Mouse (Mus musculus) stomach, embryonic 16.5 days (tissue): ENCODE measurements around the gene Adora1. TPM values are rescaled to one million over a fixed set of nuclear protein-coding genes. Genes with fewer than 3 reads are reported as not detected.

ENCODE experiments used
- ATAC-seq: fragments of 200-750 bp; cut with Nextera tagmentation; 2 replicates; pipeline ENCODE4 v1.8.0; 2017; ENCODE audit warnings: moderate number of reproducible peaks, moderate TSS enrichment; ENCODE audit not compliant: insufficient read depth, low FRiP score
- H3K27ac ChIP-seq: fragments of 300-500 bp; sonication (generic); 2 replicates; pipeline ENCODE4 v1.5.1; 2014; ENCODE audit warnings: low read length
- H3K27me3 ChIP-seq: fragments of 300-500 bp; sonication (generic); 2 replicates; pipeline ENCODE4 v1.6.1; 2014; ENCODE audit warnings: low read length, control low read depth, mixed read lengths; ENCODE audit not compliant: control insufficient read depth, insufficient read depth
- H3K36me3 ChIP-seq: fragments of 300-500 bp; sonication (generic); 2 replicates; pipeline ENCODE4 v1.6.1; 2014; ENCODE audit warnings: low read length; ENCODE audit not compliant: control insufficient read depth, insufficient read depth
- H3K4me1 ChIP-seq: fragments of 300-500 bp; sonication (generic); 2 replicates; pipeline ENCODE4 v1.6.1; 2014; ENCODE audit warnings: low read length, control low read depth, mixed read lengths; ENCODE audit not compliant: control insufficient read depth, insufficient read depth
- H3K4me2 ChIP-seq: fragments of 300-500 bp; sonication (generic); 2 replicates; pipeline ENCODE4 v1.6.1; 2014; ENCODE audit warnings: low read depth, low read length, mixed read lengths
- H3K4me3 ChIP-seq: fragments of 300-500 bp; sonication (generic); replicated peaks from 2 replicates; pipeline ENCODE4 v1.5.1; 2014; ENCODE audit warnings: mild to moderate bottlenecking, low read length
- H3K9ac ChIP-seq: fragments of 300-500 bp; sonication (generic); 2 replicates; pipeline ENCODE4 v1.6.1; 2014; ENCODE audit warnings: low read length
- H3K9me3 ChIP-seq: fragments of 300-500 bp; sonication (generic); replicated peaks from 2 replicates; pipeline ENCODE4 v1.6.1; 2016; ENCODE audit warnings: low read length, control low read depth; ENCODE audit not compliant: control insufficient read depth
- WGBS: fragments of 180-500 bp; shearing (Covaris S2); extraction: QIAGEN DNeasy Blood & Tissue Kit; methylation state at CpG from one replicate; pipeline ENCODE4 v1.1.7; 2014; 5-methylcytosine and 5-hydroxymethylcytosine counted together
- polyA plus RNA-seq: library from polyadenylated mRNA; unstranded; fragments of >200 nt; fragmentation: Nextera tagmentation; extraction: Ambion mirVana; gene quantifications from 2 replicates; pipeline ENCODE4 v1.2.1, GENCODE M21; 2015

The Adora1 gene
- polyA plus RNA-seq, 1 experiment from 2014 or later = 15.3 TPM

DNA sequence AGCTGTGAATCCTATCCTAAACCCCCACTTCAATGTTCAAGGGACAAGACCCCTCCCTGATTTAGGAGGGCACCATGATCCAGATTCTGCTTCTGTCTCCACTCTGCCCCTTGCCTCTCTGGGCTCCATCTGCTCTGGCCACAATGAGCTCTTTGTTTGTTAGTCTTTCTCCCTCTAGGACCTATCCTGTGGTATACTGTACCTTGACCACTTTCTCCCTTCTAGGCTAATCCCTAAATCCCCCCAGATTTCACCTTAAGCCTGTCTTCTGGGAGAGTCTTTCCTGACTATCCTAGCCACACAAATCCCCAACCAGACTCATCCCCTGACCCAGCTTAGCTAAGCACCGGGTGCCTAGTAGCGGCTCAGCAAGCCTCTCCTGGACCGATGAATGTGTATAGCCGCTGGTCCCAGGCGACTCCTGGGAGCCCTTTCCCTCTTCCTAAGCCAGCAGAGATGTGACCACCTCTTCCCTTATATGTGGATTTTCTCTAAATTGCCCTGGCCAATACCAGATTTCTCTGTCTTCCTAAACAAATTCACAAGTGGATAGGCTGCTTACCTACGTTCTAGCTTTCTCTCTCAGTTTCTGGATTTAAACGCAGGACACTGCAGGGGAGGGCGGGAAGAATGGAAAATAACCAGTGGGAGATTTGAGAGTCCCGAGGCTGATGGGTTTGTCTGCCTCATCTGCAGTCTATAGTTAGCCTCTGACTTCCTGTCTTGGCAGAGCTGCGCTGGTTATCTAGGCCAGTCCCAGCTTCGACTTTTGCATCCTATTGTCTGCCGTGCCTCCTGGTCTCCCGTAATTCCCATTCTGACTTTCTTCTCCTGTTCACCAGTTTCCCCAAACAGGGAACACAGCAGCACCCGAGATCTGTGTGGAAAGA, 67.6 kb downstream of the Adora1 start:
- Histone ChIP-seq H3K27ac (no peak overlapping the region), H3K9ac (no peak overlapping the region), H3K9me3 (no peaks in the 10 kb centered on the region), H3K4me3 (no peak overlapping the region), H3K36me3 (no peaks in the 10 kb centered on the region), H3K27me3 (no peaks in the 10 kb centered on the region), H3K4me2 (no peak overlapping the region), H3K4me1 (no peaks in the 10 kb centered on the region)
- WGBS = 60% methylated on average over 14 of the region's 14 CpGs
- ATAC-seq = no peak

DNA sequence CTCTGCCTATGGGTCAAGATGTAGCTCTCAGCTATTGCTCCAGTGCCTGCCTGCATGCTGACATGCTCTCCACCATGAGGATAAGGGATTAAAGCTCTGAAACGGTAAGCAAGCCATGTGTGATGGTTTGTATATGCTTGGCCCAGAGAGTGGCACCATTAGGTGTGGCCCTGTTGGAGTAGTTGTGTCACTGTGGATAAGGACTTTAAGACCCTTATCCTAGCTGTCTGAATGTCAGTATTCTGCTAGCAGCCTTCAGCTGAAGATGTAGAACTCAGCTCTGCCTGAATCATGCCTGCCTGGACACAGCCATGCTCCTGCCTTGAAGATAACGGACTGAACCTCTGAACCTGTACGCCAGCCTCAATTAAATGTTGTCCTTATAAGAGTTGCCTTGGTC, 68.7 kb downstream of the Adora1 start:
- Histone ChIP-seq H3K4me2 (no peak overlapping the region), H3K27ac (no peak overlapping the region), H3K9me3 (no peaks in the 10 kb centered on the region), H3K4me3 (no peak overlapping the region), H3K27me3 (no peaks in the 10 kb centered on the region), H3K4me1 (no peaks in the 10 kb centered on the region), H3K36me3 (no peaks in the 10 kb centered on the region), H3K9ac (no peak overlapping the region)
- 87% methylated on average over 3 of the region's 3 CpGs for WGBS
- ATAC-seq = no peak

DNA sequence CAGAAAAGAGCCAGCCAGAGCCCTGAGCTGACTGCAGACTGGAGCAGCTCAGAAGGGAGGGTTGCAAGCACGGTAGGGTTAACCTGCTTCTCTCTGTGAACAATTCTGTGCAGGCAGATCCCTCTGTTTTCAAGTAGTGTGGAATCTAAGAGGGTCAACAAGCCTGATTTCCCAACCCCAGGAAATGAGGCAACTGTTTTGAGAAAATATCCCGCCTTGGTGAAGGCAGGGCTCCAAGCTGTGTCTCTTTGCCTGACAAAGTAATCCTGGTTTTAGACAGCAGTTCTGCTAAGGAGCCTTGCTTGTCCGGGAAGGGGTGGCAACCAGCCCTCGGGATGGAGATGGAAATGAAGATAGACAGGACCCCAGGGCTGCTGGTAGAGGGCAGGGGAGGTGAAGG, 70.8 kb downstream of the Adora1 start:
- no peak for ATAC-seq
- Histone ChIP-seq H3K9me3 (no peaks in the 10 kb centered on the region), H3K36me3 (no peaks in the 10 kb centered on the region), H3K27me3 (no peaks in the 10 kb centered on the region), H3K9ac (no peak overlapping the region), H3K4me3 (no peak overlapping the region), H3K4me2 (no peak overlapping the region), H3K4me1 (no peaks in the 10 kb centered on the region), H3K27ac (no peak overlapping the region)
- 62% methylated on average over 4 of the region's 4 CpGs for WGBS

GRCm38 (mm10) chr1:134163476-134163875, 71.8 kb downstream of the Adora1 start:
- ATAC-seq = no peak
- Histone ChIP-seq H3K27me3 (no peaks in the 10 kb centered on the region), H3K36me3 (no peaks in the 10 kb centered on the region), H3K4me3 (no peak overlapping the region), H3K9me3 (no peaks in the 10 kb centered on the region), H3K4me2 (no peak overlapping the region), H3K9ac (no peak overlapping the region), H3K4me1 (no peaks in the 10 kb centered on the region), H3K27ac (no peak overlapping the region)
- 89% methylated on average over 7 of the region's 7 CpGs for WGBS

DNA sequence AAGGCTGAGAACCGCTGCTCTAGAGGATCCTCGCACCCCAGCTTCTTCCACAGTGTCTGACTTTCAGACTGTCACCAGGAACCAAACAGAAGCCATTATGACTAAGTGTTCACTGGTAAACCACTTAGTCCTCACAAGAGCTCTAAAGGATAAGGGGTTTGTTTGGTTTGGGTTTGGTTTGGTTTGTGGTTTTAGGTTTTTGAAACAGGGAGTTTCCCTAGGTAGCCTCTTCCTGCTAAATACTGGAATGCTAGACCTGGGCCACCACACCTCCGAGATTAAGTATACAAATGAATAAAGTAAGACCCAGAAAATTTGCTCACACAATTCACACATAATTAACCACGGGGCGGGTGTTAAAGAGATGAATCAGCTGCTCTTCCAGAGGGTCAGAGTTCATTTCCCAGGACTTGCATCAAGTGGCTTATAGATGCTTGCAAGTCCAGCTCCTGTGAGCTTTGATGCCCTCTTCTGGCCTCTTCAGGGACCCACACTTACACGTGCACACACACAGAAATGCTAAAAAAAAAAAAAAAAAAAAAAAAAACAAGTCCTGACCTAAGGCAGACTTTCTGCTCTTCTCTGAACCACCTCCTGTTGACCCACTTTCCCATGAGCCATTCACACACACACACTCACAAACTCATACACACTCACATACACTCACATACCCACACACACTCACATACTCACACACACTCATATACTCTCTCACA, 72.6 kb downstream of the Adora1 start:
- Histone ChIP-seq H3K36me3 (no peaks in the 10 kb centered on the region), H3K27ac (no peak overlapping the region), H3K4me2 (no peak overlapping the region), H3K27me3 (no peaks in the 10 kb centered on the region), H3K4me3 (no peak overlapping the region), H3K9me3 (no peaks in the 10 kb centered on the region), H3K4me1 (no peaks in the 10 kb centered on the region), H3K9ac (no peak overlapping the region)
- 73% methylated on average over 6 of the region's 6 CpGs for WGBS
- ATAC-seq = no peak

DNA sequence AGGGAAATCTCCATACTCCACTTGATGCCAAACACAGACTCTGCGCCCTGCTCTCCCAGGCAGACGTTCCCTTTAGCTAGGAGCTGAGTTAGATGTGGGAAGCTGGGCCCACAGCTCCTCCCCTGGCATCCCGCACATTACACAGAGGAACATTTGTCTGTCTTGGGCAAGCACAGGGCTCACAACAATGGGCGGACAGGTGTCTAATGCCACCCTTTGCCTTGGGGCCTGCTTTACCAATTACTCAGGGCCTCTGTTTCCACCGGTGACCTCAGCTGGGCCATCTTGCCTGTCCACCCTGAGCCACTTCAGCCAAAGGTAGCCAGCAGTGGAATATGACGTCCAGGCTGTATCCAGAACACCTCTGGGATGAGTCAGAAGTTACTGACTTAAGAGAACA, 73.8 kb downstream of the Adora1 start:
- H3K4me3 ChIP-seq = no peak overlapping the region
- H3K9me3 ChIP-seq = no peaks in the 10 kb centered on the region
- H3K4me1 ChIP-seq = no peaks in the 10 kb centered on the region
- WGBS = 75% methylated on average over 6 of the region's 6 CpGs
- H3K27ac ChIP-seq = no peak overlapping the region
- H3K4me2 ChIP-seq = no peak overlapping the region
- H3K27me3 ChIP-seq = no peaks in the 10 kb centered on the region
- no peaks in the 10 kb centered on the region for H3K36me3 ChIP-seq
- no peak overlapping the region for H3K9ac ChIP-seq
- no peak for ATAC-seq

GRCm38 (mm10) chr1:134160404-134160803, 74.8 kb downstream of the Adora1 start:
- no peaks in the 10 kb centered on the region for H3K9me3 ChIP-seq
- H3K36me3 ChIP-seq = no peaks in the 10 kb centered on the region
- no peak overlapping the region for H3K9ac ChIP-seq
- H3K4me1 ChIP-seq = no peaks in the 10 kb centered on the region
- WGBS = 76% methylated on average over 3 of the region's 3 CpGs
- H3K4me2 ChIP-seq = no peak overlapping the region
- no peak for ATAC-seq
- no peaks in the 10 kb centered on the region for H3K27me3 ChIP-seq
- H3K4me3 ChIP-seq = no peak overlapping the region
- H3K27ac ChIP-seq = no peak overlapping the region

DNA sequence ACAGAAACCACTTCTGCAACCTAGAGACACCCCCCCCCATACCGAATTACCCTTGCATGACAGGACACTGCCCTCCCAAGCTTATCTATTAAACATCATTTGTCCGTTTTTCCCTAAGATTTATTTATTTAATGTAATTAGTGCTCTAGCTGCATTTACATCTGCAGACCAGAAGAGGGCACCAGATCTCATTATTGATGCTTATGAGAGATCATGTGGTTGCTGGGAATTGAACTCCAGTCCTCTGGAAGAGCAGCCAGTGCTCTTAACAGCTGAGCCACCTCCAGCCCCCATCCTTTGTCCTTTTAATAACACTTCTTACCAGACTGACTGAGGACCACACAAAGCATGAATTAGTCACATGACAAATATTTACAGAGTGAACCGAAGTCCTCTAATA, 80.6 kb downstream of the Adora1 start:
- H3K4me3 ChIP-seq = no peak overlapping the region
- H3K9me3 ChIP-seq = no peaks in the 10 kb centered on the region
- H3K4me1 ChIP-seq = no peaks in the 10 kb centered on the region
- WGBS = 51% methylated on average over 3 of the region's 3 CpGs
- H3K9ac ChIP-seq = no peak overlapping the region
- no peaks in the 10 kb centered on the region for H3K27me3 ChIP-seq
- H3K36me3 ChIP-seq = no peaks in the 10 kb centered on the region
- ATAC-seq = no peak
- no peak overlapping the region for H3K27ac ChIP-seq
- no peak overlapping the region for H3K4me2 ChIP-seq

DNA sequence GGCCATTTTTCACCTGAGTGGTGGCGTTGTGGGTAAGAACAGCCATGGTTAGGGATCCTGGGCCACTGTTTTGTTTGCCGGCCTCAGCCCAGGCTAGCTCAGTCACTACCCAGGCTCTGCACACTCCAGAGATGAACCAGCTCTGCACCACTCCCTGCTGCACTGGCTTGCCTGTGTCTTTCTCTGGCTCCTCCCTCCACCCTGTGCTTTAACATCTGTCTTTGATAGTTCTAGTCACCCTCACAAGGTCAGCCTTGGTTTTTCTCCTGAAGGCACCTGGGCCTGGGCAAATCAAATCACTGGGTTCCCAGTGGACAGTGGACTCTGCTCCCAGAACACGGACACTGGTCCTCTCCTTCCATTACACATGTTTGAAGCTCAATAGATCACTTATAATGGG, 81.1 kb downstream of the Adora1 start:
- no peak overlapping the region for H3K9ac ChIP-seq
- no peak overlapping the region for H3K4me3 ChIP-seq
- no peak overlapping the region for H3K4me2 ChIP-seq
- H3K4me1 ChIP-seq = no peaks in the 10 kb centered on the region
- WGBS = 90% methylated on average over 3 of the region's 3 CpGs
- no peaks in the 10 kb centered on the region for H3K27me3 ChIP-seq
- H3K27ac ChIP-seq = no peak overlapping the region
- ATAC-seq = no peak
- H3K9me3 ChIP-seq = no peaks in the 10 kb centered on the region
- no peaks in the 10 kb centered on the region for H3K36me3 ChIP-seq
